7 mouse cellular contexts compared by ENCODE assay signal in the genomic region with DNA sequence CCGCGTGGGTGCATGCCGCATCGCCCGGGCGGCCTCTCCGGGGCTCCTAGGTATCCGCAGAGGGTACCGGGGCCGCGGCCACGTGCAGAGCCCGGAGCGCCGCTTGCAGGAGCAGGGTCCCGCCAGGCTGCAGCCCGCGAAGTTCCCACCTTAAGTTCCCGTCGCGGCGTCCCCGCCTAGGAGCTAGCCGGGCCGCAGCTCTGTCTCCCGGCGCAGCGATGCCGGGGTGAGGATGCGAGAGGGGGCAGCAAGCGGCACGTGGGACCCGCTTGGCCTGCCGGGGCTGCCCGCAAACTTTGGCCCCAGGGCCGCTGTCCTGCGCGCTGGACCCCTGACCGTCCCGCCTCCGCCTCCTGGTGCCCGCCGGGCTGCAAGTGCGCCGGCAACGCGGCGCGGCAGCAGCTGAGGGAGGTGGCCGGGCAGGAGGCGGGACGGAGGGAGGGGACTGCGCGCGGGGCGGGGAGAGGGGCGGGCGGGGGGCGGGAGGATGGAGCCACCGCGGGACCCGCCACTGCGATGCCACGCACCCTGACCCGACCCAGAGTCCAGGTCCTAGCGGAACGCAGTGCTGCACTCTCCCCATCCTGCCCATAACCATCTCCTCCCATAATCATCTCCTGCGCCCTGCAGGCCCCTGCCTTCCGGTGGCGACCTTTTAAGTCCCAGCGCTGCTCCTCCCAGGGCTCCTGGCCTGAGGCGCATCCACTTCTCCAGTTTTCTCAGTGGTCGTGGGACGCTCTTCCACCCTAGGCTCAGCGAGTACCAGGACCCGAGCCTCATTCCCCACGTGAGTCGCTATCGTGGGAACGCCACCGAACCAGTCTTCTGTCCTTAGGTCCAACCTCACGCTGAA. TPM values are rescaled to one million over a fixed set of nuclear protein-coding genes. Genes with fewer than 3 reads are reported as not detected.
DNase-seq lines count a peak whose midpoint lies in the region; ATAC-seq and TF ChIP-seq lines count a peak whose summit lies in the region.

No protein-coding gene starts in this region.

- H3K9me3 ChIP-seq in ES-Bruce4 (replicated peaks; ENCODE audit: control insufficient read depth, insufficient read depth, low read length, poor library complexity, severe bottlenecking) = no peaks in the 10 kb centered on the region
- H3K9me3 ChIP-seq in forebrain, embryonic 11.5 days (ENCODE audit: control insufficient read depth, low read length) = peaks cover 3% of the 10 kb centered on the region; the same call in 1 of the 2 replicates
- no peaks in the 10 kb centered on the region for H3K9me3 ChIP-seq in hindbrain, embryonic 16.5 days (ENCODE audit: control insufficient read depth, low read length)
- no peaks in the 10 kb centered on the region for H3K9me3 ChIP-seq in liver, embryonic 11.5 days (ENCODE audit: control insufficient read depth, low read length)
- no peaks in the 10 kb centered on the region for H3K9me3 ChIP-seq in neural tube, embryonic 14.5 days (ENCODE audit: control insufficient read depth, low read length)

- TF ChIP-seq POLR2A in ES-Bruce4 (IDR thresholded peaks at IDR 0.05; ENCODE audit: insufficient read depth, low read length) = peak; percentile 27

- H3K36me3 ChIP-seq in ES-Bruce4 (ENCODE audit: control insufficient read depth, insufficient read depth, low read length, poor library complexity, severe bottlenecking) = no peaks in the 10 kb centered on the region
- no peaks in the 10 kb centered on the region for H3K36me3 ChIP-seq in forebrain, embryonic 11.5 days (ENCODE audit: control insufficient read depth, insufficient read depth, low read length)
- no peaks in the 10 kb centered on the region for H3K36me3 ChIP-seq in hindbrain, embryonic 16.5 days (ENCODE audit: control insufficient read depth, insufficient read depth, low read length)
- no peaks in the 10 kb centered on the region for H3K36me3 ChIP-seq in liver, embryonic 11.5 days (ENCODE audit: control insufficient read depth, insufficient read depth, low read length)
- no peaks in the 10 kb centered on the region for H3K36me3 ChIP-seq in neural tube, embryonic 14.5 days (ENCODE audit: control insufficient read depth, insufficient read depth, low read length)

- H3K4me1 ChIP-seq in ES-Bruce4 (ENCODE audit: control insufficient read depth, insufficient read depth, low read length) = no peaks in the 10 kb centered on the region
- peaks cover 6% of the 10 kb centered on the region; the same call in 1 of the 2 replicates for H3K4me1 ChIP-seq in forebrain, embryonic 11.5 days (replicated peaks; ENCODE audit: control insufficient read depth, insufficient read depth, low read length)
- peaks cover 15% of the 10 kb centered on the region for H3K4me1 ChIP-seq in hindbrain, embryonic 16.5 days (ENCODE audit: control insufficient read depth, insufficient read depth, low read depth, low read length)
- peaks cover 8% of the 10 kb centered on the region; the same call in 1 of the 2 replicates for H3K4me1 ChIP-seq in liver, embryonic 11.5 days (replicated peaks; ENCODE audit: control insufficient read depth, insufficient read depth, low read length)
- 0 out of 2 replicates have a peak, but pooled peaks cover 10% of the 10 kb centered on the region for H3K4me1 ChIP-seq in neural tube, embryonic 14.5 days (ENCODE audit: control insufficient read depth, insufficient read depth, low read length)

- no peak for TF ChIP-seq CTCF in ES-Bruce4 (IDR thresholded peaks at IDR 0.05; ENCODE audit: low read depth, low read length)

- 0 out of 2 replicates have a peak, but pooled peaks cover 2% of the 10 kb centered on the region for H3K27me3 ChIP-seq in ES-Bruce4 (ENCODE audit: control insufficient read depth, insufficient read depth, low read length, poor library complexity, severe bottlenecking)
- peaks cover 32% of the 10 kb centered on the region for H3K27me3 ChIP-seq in forebrain, embryonic 11.5 days (ENCODE audit: control insufficient read depth, insufficient read depth, low read length)
- peaks cover 34% of the 10 kb centered on the region for H3K27me3 ChIP-seq in hindbrain, embryonic 16.5 days (replicated peaks; ENCODE audit: control insufficient read depth, insufficient read depth, low read length)
- H3K27me3 ChIP-seq in liver, embryonic 11.5 days (replicated peaks; ENCODE audit: control insufficient read depth, insufficient read depth, low read length) = peaks cover 74% of the 10 kb centered on the region
- H3K27me3 ChIP-seq in neural tube, embryonic 14.5 days (ENCODE audit: control insufficient read depth, insufficient read depth, low read length) = peaks cover 27% of the 10 kb centered on the region

- no peak overlapping the region for H3K27ac ChIP-seq in ES-Bruce4 (ENCODE audit: insufficient read depth, low read length)
- no peak overlapping the region for H3K27ac ChIP-seq in forebrain, embryonic 11.5 days (ENCODE audit: low read depth, low read length)
- H3K27ac ChIP-seq in hindbrain, embryonic 16.5 days (ENCODE audit: low read depth, low read length) = no peak overlapping the region
- H3K27ac ChIP-seq in liver, embryonic 11.5 days (ENCODE audit: low read depth, low read length) = no peak overlapping the region
- H3K27ac ChIP-seq in neural tube, embryonic 14.5 days (ENCODE audit: low read depth, low read length) = no peak overlapping the region

- peak; percentile 70; the same call in 1 of the 2 replicates for ATAC-seq in forebrain, embryonic 11.5 days (replicated peaks; ENCODE audit: low FRiP score)
- peak; percentile 69 for ATAC-seq in hindbrain, embryonic 16.5 days
- peak; percentile 31; the same call in 1 of the 2 replicates for ATAC-seq in liver, embryonic 11.5 days (replicated peaks; ENCODE audit: low FRiP score)
- peak; percentile 36; the same call in 1 of the 2 replicates for ATAC-seq in neural tube, embryonic 14.5 days (ENCODE audit: low read depth)

- DNase-seq in Muller cell, postnatal 12 days (ENCODE audit: inconsistent ontology term) = peak; percentile 77
- peak; percentile 79 for DNase-seq in forebrain, embryonic 11.5 days (ENCODE audit: low spot score)
- DNase-seq in liver, embryonic 11.5 days (ENCODE audit: low spot score) = no peak
- no peak for DNase-seq in frontal cortex, postnatal 25 days (ENCODE audit: low spot score in 2 of 2)

- peak overlapping the region; percentile 76 for H3K4me3 ChIP-seq in ES-Bruce4 (ENCODE audit: low read depth, low read length)
- H3K4me3 ChIP-seq in forebrain, embryonic 11.5 days (ENCODE audit: low read depth, low read length) = peak overlapping the region; percentile 45
- H3K4me3 ChIP-seq in hindbrain, embryonic 16.5 days (ENCODE audit: low read length) = peak overlapping the region; percentile 55
- peak overlapping the region; percentile 49 for H3K4me3 ChIP-seq in liver, embryonic 11.5 days (ENCODE audit: low read depth, low read length)
- peak overlapping the region; percentile 40 for H3K4me3 ChIP-seq in neural tube, embryonic 14.5 days (ENCODE audit: low read depth, low read length)

- peak overlapping the region; percentile 87 for H3K4me2 ChIP-seq in forebrain, embryonic 11.5 days (ENCODE audit: low read depth, low read length, severe bottlenecking)
- H3K4me2 ChIP-seq in hindbrain, embryonic 16.5 days (ENCODE audit: low read length) = peak overlapping the region; percentile 89
- peak overlapping the region; percentile 78 for H3K4me2 ChIP-seq in liver, embryonic 11.5 days
- H3K4me2 ChIP-seq in neural tube, embryonic 14.5 days (ENCODE audit: low read depth, low read length) = peak overlapping the region; percentile 86

- 1% methylated on average over 72 of the region's 82 CpGs for WGBS in forebrain, embryonic 11.5 days
- 1% methylated on average over 69 of the region's 82 CpGs for WGBS in hindbrain, embryonic 16.5 days
- WGBS in liver, embryonic 11.5 days = 1% methylated on average over 71 of the region's 82 CpGs
- WGBS in neural tube, embryonic 14.5 days = under 1% methylated on average over 68 of the region's 82 CpGs

- peak overlapping the region; percentile 63 for H3K9ac ChIP-seq in ES-Bruce4 (ENCODE audit: low read depth, poor library complexity, severe bottlenecking)
- H3K9ac ChIP-seq in forebrain, embryonic 11.5 days (ENCODE audit: low read length) = peak overlapping the region; percentile 45
- peak overlapping the region; percentile 51 for H3K9ac ChIP-seq in hindbrain, embryonic 16.5 days (ENCODE audit: low read depth, low read length)
- H3K9ac ChIP-seq in liver, embryonic 11.5 days (ENCODE audit: low read depth, low read length) = 0 out of 2 replicates have a peak overlapping the region, but pooled peaks have one; percentile 20
- peak overlapping the region; percentile 12; the same call in 1 of the 2 replicates for H3K9ac ChIP-seq in neural tube, embryonic 14.5 days (replicated peaks; ENCODE audit: low read depth, low read length)

- no peak for TF ChIP-seq EP300 in ES-Bruce4 (IDR thresholded peaks at IDR 0.05; ENCODE audit: insufficient read depth, low read depth, low read length)

RNA-seq across cellular contexts. Expression of a gene that starts 0.6 kb away (rescaled TPM):
- 0.70 and 0.78 TPM in 2 replicates for polyA plus RNA-seq in ES-Bruce4 (2011; ENCODE audit: insufficient read depth, insufficient read length, low read depth, missing spikeins)
- polyA plus RNA-seq in forebrain, embryonic 11.5 days (2014; fragmentation: Nextera tagmentation; extraction: Ambion mirVana) = 1.5 and 2.2 TPM in 2 replicates
- 1.9 and 2.0 TPM in 2 replicates for polyA plus RNA-seq in hindbrain, embryonic 16.5 days (2015; fragmentation: Nextera tagmentation; extraction: Ambion mirVana)
- polyA plus RNA-seq in liver, embryonic 11.5 days (2014; fragmentation: Nextera tagmentation; extraction: Ambion mirVana) = 0.90 and 0.95 TPM in 2 replicates
- polyA plus RNA-seq in neural tube, embryonic 14.5 days (2014; fragmentation: Nextera tagmentation; extraction: Ambion mirVana) = 0.35 and 0.73 TPM in 2 replicates

RNA-seq across cellular contexts. Expression of a gene that starts 50.5 kb away (rescaled TPM):
- polyA plus RNA-seq in ES-Bruce4 (2011; ENCODE audit: insufficient read depth, insufficient read length, low read depth, missing spikeins) = 3.2 and 3.4 TPM in 2 replicates
- 8.5 and 9.1 TPM in 2 replicates for polyA plus RNA-seq in forebrain, embryonic 11.5 days (2014; fragmentation: Nextera tagmentation; extraction: Ambion mirVana)
- polyA plus RNA-seq in hindbrain, embryonic 16.5 days (2015; fragmentation: Nextera tagmentation; extraction: Ambion mirVana) = 6.9 and 7.5 TPM in 2 replicates
- polyA plus RNA-seq in liver, embryonic 11.5 days (2014; fragmentation: Nextera tagmentation; extraction: Ambion mirVana) = 8.2 and 8.9 TPM in 2 replicates
- 11.2 and 11.7 TPM in 2 replicates for polyA plus RNA-seq in neural tube, embryonic 14.5 days (2014; fragmentation: Nextera tagmentation; extraction: Ambion mirVana)

RNA-seq across cellular contexts. Expression of a gene that starts 50.6 kb away (rescaled TPM):
- 54.7 and 64.7 TPM in 2 replicates for polyA plus RNA-seq in ES-Bruce4 (2011; ENCODE audit: insufficient read depth, insufficient read length, low read depth, missing spikeins)
- polyA plus RNA-seq in forebrain, embryonic 11.5 days (2014; fragmentation: Nextera tagmentation; extraction: Ambion mirVana) = 58.6 and 65.3 TPM in 2 replicates
- 60.0 and 67.8 TPM in 2 replicates for polyA plus RNA-seq in hindbrain, embryonic 16.5 days (2015; fragmentation: Nextera tagmentation; extraction: Ambion mirVana)
- 106 TPM in 2 replicates for polyA plus RNA-seq in liver, embryonic 11.5 days (2014; fragmentation: Nextera tagmentation; extraction: Ambion mirVana)
- polyA plus RNA-seq in neural tube, embryonic 14.5 days (2014; fragmentation: Nextera tagmentation; extraction: Ambion mirVana) = 55.1 and 59.3 TPM in 2 replicates

RNA-seq across cellular contexts. Expression of a gene that starts 50.8 kb away (rescaled TPM):
- 58.3 and 67.8 TPM in 2 replicates for polyA plus RNA-seq in ES-Bruce4 (2011; ENCODE audit: insufficient read depth, insufficient read length, low read depth, missing spikeins)
- 25.6 and 30.3 TPM in 2 replicates for polyA plus RNA-seq in forebrain, embryonic 11.5 days (2014; fragmentation: Nextera tagmentation; extraction: Ambion mirVana)
- polyA plus RNA-seq in hindbrain, embryonic 16.5 days (2015; fragmentation: Nextera tagmentation; extraction: Ambion mirVana) = 15.1 and 16.8 TPM in 2 replicates
- 14.6 and 17.1 TPM in 2 replicates for polyA plus RNA-seq in liver, embryonic 11.5 days (2014; fragmentation: Nextera tagmentation; extraction: Ambion mirVana)
- polyA plus RNA-seq in neural tube, embryonic 14.5 days (2014; fragmentation: Nextera tagmentation; extraction: Ambion mirVana) = 30.4 and 31.3 TPM in 2 replicates

Comparison
In these comparisons a context has a peak if more than half of its experiments do, and no peak if none do; other contexts are left out.
1. H3K9ac ChIP-seq: peak in every context shown above with its lines; median percentile 63 in ES-Bruce4; 51 in hindbrain, embryonic 16.5 days; 45 in forebrain, embryonic 11.5 days; 20 in liver, embryonic 11.5 days; 12 in neural tube, embryonic 14.5 days.
2. DNase-seq: peak in Muller cell, postnatal 12 days (single experiment) and forebrain, embryonic 11.5 days (single experiment); none in liver, embryonic 11.5 days (single experiment) and frontal cortex, postnatal 25 days (0 of 2).
3. Peak in every context shown above with its lines, with median percentiles within 50 percentile points of each other: H3K4me3 ChIP-seq, ATAC-seq and H3K4me2 ChIP-seq.